Mouse (Mus musculus) embryonic facial prominence, embryonic 10.5 days (tissue): ENCODE data around the gene Tmem28. TPM values are rescaled to one million over a fixed set of nuclear protein-coding genes. Genes with fewer than 3 reads are reported as not detected.

Experiments
- DNase-seq: peaks from one replicate; pipeline ENCODE4 v3.0.0-alpha.2; 2017; ENCODE audit warnings: low spot score
- H3K27ac ChIP-seq: fragments of 300-500 bp; sonication (generic); replicated peaks from 2 replicates; pipeline ENCODE4 v1.5.1; 2016; ENCODE audit warnings: mild to moderate bottlenecking
- H3K27me3 ChIP-seq: fragments of 300-500 bp; sonication (generic); replicated peaks from 2 replicates; pipeline ENCODE4 v1.6.1; 2016; ENCODE audit warnings: low read depth, mild to moderate bottlenecking; ENCODE audit not compliant: poor library complexity, severe bottlenecking
- H3K36me3 ChIP-seq: fragments of 300-500 bp; sonication (generic); replicated peaks from 2 replicates; pipeline ENCODE4 v1.6.1; 2016; ENCODE audit warnings: mild to moderate bottlenecking, moderate library complexity
- H3K4me1 ChIP-seq: fragments of 300-500 bp; sonication (generic); 2 replicates; pipeline ENCODE4 v1.6.1; 2016
- H3K4me3 ChIP-seq: fragments of 300-500 bp; sonication (generic); 2 replicates; pipeline ENCODE4 v1.5.1; 2016; ENCODE audit warnings: mild to moderate bottlenecking, moderate library complexity
- H3K9me3 ChIP-seq: fragments of 300-500 bp; sonication (generic); 2 replicates; pipeline ENCODE4 v1.6.1; 2016; ENCODE audit warnings: mild to moderate bottlenecking
- WGBS: fragments of 180-500 bp; shearing (Covaris S2); methylation state at CpG from one replicate; pipeline ENCODE4 v1.1.7; 2016; 5-methylcytosine and 5-hydroxymethylcytosine counted together
- polyA plus RNA-seq: library from polyadenylated mRNA; unstranded; fragments of >200 nt; fragmentation: Nextera tagmentation; extraction: Ambion mirVana; gene quantifications from 2 replicates; pipeline ENCODE4 v1.2.1, GENCODE M21; 2016

The Tmem28 gene
- 0.22 and 0.23 TPM in 2 replicates for polyA plus RNA-seq

DNA sequence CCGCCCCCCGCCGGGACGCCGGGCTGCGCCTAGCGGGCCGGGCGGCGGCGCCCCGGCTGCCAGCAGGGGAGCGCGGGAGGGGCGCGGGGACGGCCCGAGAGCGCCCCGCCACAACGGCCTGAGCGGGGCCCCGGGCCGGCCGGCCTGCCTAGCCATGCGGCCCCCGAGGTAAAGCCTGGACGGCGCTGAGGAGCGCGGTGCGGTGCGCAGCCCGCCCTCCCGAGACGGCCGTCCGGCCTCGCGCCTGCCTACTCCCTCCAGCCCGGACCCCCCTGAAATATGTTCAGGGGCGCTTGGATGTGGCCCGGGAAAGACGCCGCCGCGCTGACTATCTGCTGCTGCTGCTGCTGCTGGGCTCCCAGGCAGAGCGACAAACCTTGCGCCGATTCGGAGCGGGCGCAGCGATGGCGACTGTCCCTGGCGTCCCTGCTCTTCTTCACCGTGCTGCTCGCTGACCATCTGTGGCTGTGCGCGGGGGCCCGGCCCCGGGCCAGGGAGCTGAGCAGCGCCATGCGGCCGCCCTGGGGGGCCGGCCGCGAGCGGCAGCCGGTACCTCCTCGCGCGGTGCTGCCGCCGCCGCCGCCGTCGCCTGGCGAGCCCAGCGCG is at the start of gene Tmem28:
Gene Tmem28, plus strand, starts transcription at position 232 of the 606 bp plus-strand sequence.
- H3K4me3 ChIP-seq: peak within 1 kb of the TSS; percentile 63
- 0 out of 2 replicates have a peak, but pooled peaks cover 4% of the 10 kb centered on the region for H3K9me3 ChIP-seq
- peak; percentile 39 for DNase-seq
- peak within 1 kb of the TSS; percentile 54 for H3K27ac ChIP-seq
- WGBS: 27% methylated on average over 82 of the region's 82 CpGs
- H3K27me3 ChIP-seq: peaks cover 97% of the 10 kb centered on the region
- no peaks in the 10 kb centered on the region for H3K36me3 ChIP-seq
- no peaks in the 10 kb centered on the region for H3K4me1 ChIP-seq

- Histone ChIP-seq H3K9me3 (no peaks in the 10 kb centered on the region), H3K4me1 (no peaks in the 10 kb centered on the region), H3K27me3 (peaks cover 67% of the 10 kb centered on the region), H3K36me3 (no peaks in the 10 kb centered on the region), H3K4me3 (no peak overlapping the region), H3K27ac (no peak overlapping the region)
- 70% methylated on average over 4 of the region's 4 CpGs for WGBS
- no peak for DNase-seq
Observed at GRCm38 (mm10) chrX:99780308-99780707, 40.5 kb upstream of the Tmem28 start.

DNA sequence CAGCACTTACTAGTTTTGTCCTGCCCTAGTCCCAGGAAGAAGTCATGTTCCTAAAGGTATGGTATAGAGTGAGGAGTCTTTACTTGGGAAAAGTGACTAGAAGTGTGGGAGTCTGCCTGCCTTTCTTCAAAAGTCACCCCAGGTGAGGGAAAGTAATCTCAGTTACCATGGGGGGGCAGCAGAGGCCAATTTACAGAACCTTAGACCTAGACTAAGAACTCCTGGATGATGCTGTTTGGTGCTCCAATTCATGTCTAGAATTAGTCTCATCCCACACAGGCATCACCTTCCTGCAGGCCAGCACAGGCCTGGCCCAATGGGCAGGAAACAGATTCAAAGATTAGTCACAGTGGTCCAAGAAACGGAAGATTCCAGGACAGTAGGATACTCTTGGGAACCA is 12.4 kb upstream of the Tmem28 start:
- Histone ChIP-seq H3K36me3 (no peaks in the 10 kb centered on the region), H3K27ac (no peak overlapping the region), H3K27me3 (peaks cover 75% of the 10 kb centered on the region), H3K4me1 (no peaks in the 10 kb centered on the region), H3K9me3 (no peaks in the 10 kb centered on the region), H3K4me3 (no peak overlapping the region)
- WGBS: 40% methylated on average over 1 of the region's 1 CpGs
- peak; percentile 24 for DNase-seq

GRCm38 (mm10) chrX:99819395-99819935 is 1.4 kb upstream of the Tmem28 start:
- Histone ChIP-seq H3K36me3 (no peaks in the 10 kb centered on the region), H3K4me3 (peak overlapping the region; percentile 63), H3K4me1 (no peaks in the 10 kb centered on the region), H3K9me3 (0 out of 2 replicates have a peak, but pooled peaks cover 4% of the 10 kb centered on the region), H3K27me3 (peaks cover 90% of the 10 kb centered on the region), H3K27ac (no peak overlapping the region; the same call in 1 of the 2 replicates)
- peak; percentile 82 for DNase-seq
- 23% methylated on average over 22 of the region's 22 CpGs for WGBS

DNA sequence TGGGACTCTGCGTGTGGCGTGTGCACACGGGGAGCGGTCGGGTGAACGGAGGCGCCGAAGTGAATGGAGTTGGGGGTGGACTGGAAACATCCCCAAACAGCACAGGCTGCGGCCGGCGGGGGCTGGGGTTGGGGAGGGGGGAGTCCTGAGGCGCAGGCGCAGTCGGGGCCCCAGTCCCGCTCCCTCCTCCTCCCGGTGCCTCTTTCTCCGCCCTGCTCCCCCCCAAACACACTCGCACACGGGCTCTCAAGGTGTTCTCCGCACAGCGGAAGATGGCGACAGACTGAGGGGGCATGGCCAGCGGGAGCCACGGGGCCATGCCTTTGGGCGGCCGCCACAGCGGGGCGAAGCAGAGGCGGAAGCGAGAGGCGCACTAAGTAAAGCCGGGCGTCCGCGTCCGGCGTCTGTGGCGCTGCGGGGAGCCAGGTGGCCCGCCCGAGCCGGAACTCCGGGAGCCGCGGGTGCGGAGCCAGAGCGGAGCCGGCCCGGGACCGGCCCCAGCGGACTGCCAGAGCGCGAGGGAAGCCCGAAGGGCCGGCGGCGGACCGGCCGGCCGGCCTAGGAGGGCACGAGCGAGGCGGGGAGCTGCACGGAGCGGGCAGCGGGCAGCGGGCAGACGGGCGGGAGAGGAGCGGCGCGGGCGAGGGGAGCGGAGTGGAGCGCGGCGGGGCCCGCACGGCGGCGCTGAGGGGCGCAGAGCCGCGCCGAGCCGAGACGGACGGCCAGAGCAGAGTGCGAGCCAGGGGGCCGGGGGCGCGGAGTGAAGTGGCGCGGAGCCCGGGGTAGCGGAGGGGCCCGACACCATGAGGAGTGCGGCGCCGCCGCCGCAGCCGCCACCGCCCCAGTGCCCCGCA is 658 bp upstream of the Tmem28 start:
- H3K4me1 ChIP-seq: no peaks in the 10 kb centered on the region
- 38% methylated on average over 103 of the region's 105 CpGs for WGBS
- H3K36me3 ChIP-seq: no peaks in the 10 kb centered on the region
- H3K27me3 ChIP-seq: peaks cover 90% of the 10 kb centered on the region
- H3K9me3 ChIP-seq: 0 out of 2 replicates have a peak, but pooled peaks cover 4% of the 10 kb centered on the region
- H3K27ac ChIP-seq: peak overlapping the region; percentile 54
- DNase-seq: peak; percentile 60
- H3K4me3 ChIP-seq: peak overlapping the region; percentile 63

DNA sequence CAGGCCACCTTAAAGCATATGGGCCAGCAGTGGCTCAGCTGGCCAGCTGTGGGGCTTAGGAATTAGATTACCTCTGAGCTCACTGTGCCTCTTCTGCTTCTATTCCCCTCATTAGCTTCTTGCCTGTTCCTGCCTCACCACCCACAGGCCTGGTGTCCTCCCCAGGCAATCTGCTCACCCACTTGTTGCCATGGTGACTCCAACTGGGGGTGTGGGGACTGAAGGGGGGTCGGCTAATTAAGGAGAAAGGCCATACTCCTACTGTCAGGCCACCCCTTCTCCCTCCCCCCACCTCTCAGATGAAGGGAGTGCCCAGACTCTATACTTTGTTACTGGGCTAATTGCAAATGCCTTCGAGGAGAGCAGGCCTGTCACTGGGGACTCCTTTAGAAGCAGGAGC is 21.3 kb downstream of the Tmem28 start:
- H3K27ac ChIP-seq: no peak overlapping the region
- H3K9me3 ChIP-seq: no peaks in the 10 kb centered on the region
- no peak for DNase-seq
- no peaks in the 10 kb centered on the region for H3K36me3 ChIP-seq
- WGBS: 24% methylated on average over 2 of the region's 2 CpGs
- no peak overlapping the region for H3K4me3 ChIP-seq
- H3K27me3 ChIP-seq: peaks cover 90% of the 10 kb centered on the region
- H3K4me1 ChIP-seq: peaks cover 9% of the 10 kb centered on the region

DNA sequence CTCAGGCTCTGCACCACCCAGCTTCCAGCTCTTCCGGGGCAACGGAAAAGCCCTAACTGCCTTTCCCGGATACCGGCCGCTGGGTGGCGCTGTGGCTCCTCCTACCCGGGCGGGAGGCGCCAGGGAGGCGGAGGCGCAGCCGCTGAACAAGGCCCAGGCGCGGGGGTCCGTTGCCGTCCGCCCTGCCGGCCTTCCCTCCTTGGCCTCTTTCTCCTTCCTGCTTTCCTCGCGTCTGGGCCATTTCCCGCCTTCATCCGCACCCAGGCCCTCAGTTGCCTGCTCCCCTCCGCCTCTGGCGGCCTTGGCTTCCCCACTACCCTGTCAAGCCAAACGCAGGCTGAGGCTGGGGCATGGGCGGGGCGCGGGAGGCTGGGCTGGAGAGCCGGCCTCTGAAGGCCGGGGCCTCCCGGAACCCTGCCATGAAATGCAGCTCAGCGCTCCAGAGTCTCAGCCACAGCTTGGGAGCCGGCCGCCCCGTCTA is 32.5 kb downstream of the Tmem28 start:
- Histone ChIP-seq H3K27me3 (peaks cover 99% of the 10 kb centered on the region), H3K27ac (peak overlapping the region; percentile 85), H3K4me3 (peak overlapping the region; percentile 53), H3K9me3 (no peaks in the 10 kb centered on the region), H3K36me3 (no peaks in the 10 kb centered on the region), H3K4me1 (0 out of 2 replicates have a peak, but pooled peaks cover 7% of the 10 kb centered on the region)
- WGBS: 14% methylated on average over 35 of the region's 35 CpGs
- DNase-seq: peak; percentile 85

- Histone ChIP-seq H3K27ac (peak overlapping the region; percentile 85; the same call in 1 of the 2 replicates), H3K4me3 (peak overlapping the region; percentile 53), H3K36me3 (no peaks in the 10 kb centered on the region), H3K27me3 (peaks cover 99% of the 10 kb centered on the region), H3K9me3 (no peaks in the 10 kb centered on the region), H3K4me1 (0 out of 2 replicates have a peak, but pooled peaks cover 7% of the 10 kb centered on the region)
- no peak for DNase-seq
- 50% methylated on average over 3 of the region's 3 CpGs for WGBS
Observed at GRCm38 (mm10) chrX:99853834-99854233, 33.0 kb downstream of the Tmem28 start.

GRCm38 (mm10) chrX:99872228-99872627 is 51.4 kb downstream of the Tmem28 start:
- Histone ChIP-seq H3K9me3 (no peaks in the 10 kb centered on the region), H3K27ac (no peak overlapping the region), H3K27me3 (peaks cover 84% of the 10 kb centered on the region), H3K4me3 (no peak overlapping the region), H3K36me3 (no peaks in the 10 kb centered on the region), H3K4me1 (no peaks in the 10 kb centered on the region)
- WGBS: 67% methylated on average over 4 of the region's 4 CpGs
- DNase-seq: no peak

- Histone ChIP-seq H3K4me1 (no peaks in the 10 kb centered on the region), H3K4me3 (no peak overlapping the region), H3K9me3 (no peaks in the 10 kb centered on the region), H3K27me3 (peaks cover 84% of the 10 kb centered on the region), H3K27ac (no peak overlapping the region), H3K36me3 (no peaks in the 10 kb centered on the region)
- WGBS: 78% methylated on average over 3 of the region's 3 CpGs
- DNase-seq: no peak
Observed at GRCm38 (mm10) chrX:99872632-99873201, 51.9 kb downstream of the Tmem28 start.

GRCm38 (mm10) chrX:99873259-99873919 is 52.6 kb downstream of the Tmem28 start:
- Histone ChIP-seq H3K9me3 (no peaks in the 10 kb centered on the region), H3K27ac (no peak overlapping the region), H3K27me3 (peaks cover 81% of the 10 kb centered on the region), H3K4me3 (no peak overlapping the region), H3K36me3 (no peaks in the 10 kb centered on the region), H3K4me1 (no peaks in the 10 kb centered on the region)
- WGBS: 73% methylated on average over 2 of the region's 2 CpGs
- DNase-seq: no peak

- Histone ChIP-seq H3K4me1 (no peaks in the 10 kb centered on the region), H3K9me3 (no peaks in the 10 kb centered on the region), H3K27ac (no peak overlapping the region), H3K4me3 (no peak overlapping the region), H3K36me3 (no peaks in the 10 kb centered on the region), H3K27me3 (peaks cover 76% of the 10 kb centered on the region)
- no peak for DNase-seq
- 41% methylated on average over 4 of the region's 4 CpGs for WGBS
Observed at GRCm38 (mm10) chrX:99873920-99874296, 53.1 kb downstream of the Tmem28 start.
